ENCODE assay signal across 9 mouse cellular contexts in the genomic region with DNA sequence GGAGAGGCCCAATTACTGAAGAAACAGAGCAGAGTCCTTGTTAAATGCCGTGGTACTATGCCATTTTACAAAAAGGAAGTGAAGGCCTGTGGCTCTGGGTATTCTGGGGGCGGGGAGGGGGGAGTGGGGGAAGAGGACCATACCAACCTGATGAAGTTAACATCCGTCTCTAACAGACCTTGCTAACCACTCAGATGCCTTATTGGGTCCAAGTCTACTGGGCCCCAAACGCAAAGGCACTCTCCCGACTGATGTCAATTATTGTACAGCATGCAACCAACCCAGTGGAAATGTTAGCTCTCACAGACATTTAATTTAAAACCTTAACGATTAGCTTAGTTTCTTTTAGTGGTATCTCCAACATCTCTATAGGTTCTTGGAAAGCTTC. TPM values are rescaled to one million over a fixed set of nuclear protein-coding genes. Genes with fewer than 3 reads are reported as not detected.
DNase-seq lines count a peak whose midpoint lies in the region; ATAC-seq and TF ChIP-seq lines count a peak whose summit lies in the region.
"Had no signal": no experiment of that assay in that cellular context is flagged by ENCODE, and none has a peak within 500 bp of the region (broad histone marks: within the 10 kb centered on the region; RNA-seq: fewer than 3 reads in every experiment).

No protein-coding gene starts in this region.

- DNase-seq in kidney, postnatal 0 days (ENCODE audit: low spot score): no peak
- DNase-seq in kidney, postnatal 14 days: no peak
- DNase-seq in embryonic facial prominence, embryonic 14.5 days (ENCODE audit: low spot score): no peak
- no peak for DNase-seq in intestine, embryonic 14.5 days (ENCODE audit: low spot score)
- DNase-seq in ovary, postnatal 14 days (ENCODE audit: low spot score): no peak
- DNase-seq in layer of hippocampus, adult 9-11 months: no peak
- no peak for DNase-seq in cerebellum, adult 11 months

- H3K27me3 ChIP-seq in kidney, postnatal 0 days (ENCODE audit: insufficient read depth, low read length): no peaks in the 10 kb centered on the region
- H3K27me3 ChIP-seq in embryonic facial prominence, embryonic 14.5 days (replicated peaks; ENCODE audit: control insufficient read depth, insufficient read depth, low read length): no peaks in the 10 kb centered on the region
- H3K27me3 ChIP-seq in intestine, embryonic 14.5 days (replicated peaks; ENCODE audit: control insufficient read depth, insufficient read depth, low read length): 0 out of 2 replicates have a peak, but pooled peaks cover 4% of the 10 kb centered on the region
- H3K27me3 ChIP-seq in neural tube, embryonic 13.5 days: peaks cover 10% of the 10 kb centered on the region

- H3K4me3 ChIP-seq in kidney, postnatal 0 days (replicated peaks; ENCODE audit: low read depth, low read length): peak overlapping the region; percentile 72
- H3K4me3 ChIP-seq in embryonic facial prominence, embryonic 14.5 days (ENCODE audit: low read depth, low read length): peak overlapping the region; percentile 95; the same call in 1 of the 2 replicates
- peak overlapping the region; percentile 92; the same call in 1 of the 2 replicates for H3K4me3 ChIP-seq in intestine, embryonic 14.5 days (ENCODE audit: low read depth, low read length)
- H3K4me3 ChIP-seq in neural tube, embryonic 13.5 days: peak overlapping the region; percentile 77
- H3K4me3 ChIP-seq: myocyte had no signal

- peak; percentile 27 for ATAC-seq in kidney, postnatal 0 days (replicated peaks; ENCODE audit: low FRiP score, low read depth)
- ATAC-seq in embryonic facial prominence, embryonic 14.5 days (ENCODE audit: low read depth): no peak
- ATAC-seq in intestine, embryonic 14.5 days (replicated peaks; ENCODE audit: low FRiP score, low TSS enrichment, low read depth): peak; percentile 24; the same call in 1 of the 2 replicates
- ATAC-seq in neural tube, embryonic 13.5 days (ENCODE audit: low read depth): peak; percentile 58

- peaks cover 4% of the 10 kb centered on the region; the same call in 1 of the 2 replicates for H3K4me1 ChIP-seq in kidney, postnatal 0 days (replicated peaks; ENCODE audit: insufficient read depth, low read length)
- peaks cover 18% of the 10 kb centered on the region for H3K4me1 ChIP-seq in embryonic facial prominence, embryonic 14.5 days (ENCODE audit: control insufficient read depth, insufficient read depth, low read length)
- H3K4me1 ChIP-seq in intestine, embryonic 14.5 days (replicated peaks; ENCODE audit: control insufficient read depth, insufficient read depth, low read length): peaks cover 4% of the 10 kb centered on the region; the same call in 1 of the 2 replicates
- H3K4me1 ChIP-seq in neural tube, embryonic 13.5 days (replicated peaks): peaks cover 31% of the 10 kb centered on the region

- H3K9ac ChIP-seq in kidney, postnatal 0 days (ENCODE audit: low read depth, low read length): no peak overlapping the region; the same call in 1 of the 2 replicates
- H3K9ac ChIP-seq in embryonic facial prominence, embryonic 14.5 days (ENCODE audit: low read depth, low read length): no peak overlapping the region
- no peak overlapping the region for H3K9ac ChIP-seq in intestine, embryonic 14.5 days (ENCODE audit: low read length)
- peak overlapping the region; percentile 99 for H3K9ac ChIP-seq in neural tube, embryonic 13.5 days

- H3K27ac ChIP-seq in kidney, postnatal 0 days: no peak overlapping the region
- no peak overlapping the region for H3K27ac ChIP-seq in embryonic facial prominence, embryonic 14.5 days (replicated peaks; ENCODE audit: low read depth, low read length)
- no peak overlapping the region for H3K27ac ChIP-seq in intestine, embryonic 14.5 days (ENCODE audit: low read depth)
- peak overlapping the region; percentile 97 for H3K27ac ChIP-seq in neural tube, embryonic 13.5 days (replicated peaks)

- H3K9me3 ChIP-seq in kidney, postnatal 0 days (replicated peaks; ENCODE audit: low read length): no peaks in the 10 kb centered on the region
- no peaks in the 10 kb centered on the region for H3K9me3 ChIP-seq in embryonic facial prominence, embryonic 14.5 days (ENCODE audit: control insufficient read depth, low read length)
- no peaks in the 10 kb centered on the region for H3K9me3 ChIP-seq in intestine, embryonic 14.5 days (ENCODE audit: control insufficient read depth, low read length)
- H3K9me3 ChIP-seq in neural tube, embryonic 13.5 days: no peaks in the 10 kb centered on the region

- H3K36me3 ChIP-seq in kidney, postnatal 0 days (ENCODE audit: insufficient read depth, low read length): no peaks in the 10 kb centered on the region
- H3K36me3 ChIP-seq in embryonic facial prominence, embryonic 14.5 days (ENCODE audit: control insufficient read depth, insufficient read depth, low read length): no peaks in the 10 kb centered on the region
- no peaks in the 10 kb centered on the region for H3K36me3 ChIP-seq in intestine, embryonic 14.5 days (ENCODE audit: control insufficient read depth, insufficient read depth, low read length)
- no peaks in the 10 kb centered on the region for H3K36me3 ChIP-seq in neural tube, embryonic 13.5 days

- H3K4me2 ChIP-seq in kidney, postnatal 0 days (ENCODE audit: low read length): peak overlapping the region; percentile 72
- H3K4me2 ChIP-seq in embryonic facial prominence, embryonic 14.5 days (ENCODE audit: low read depth, low read length): peak overlapping the region; percentile 81; the same call in 1 of the 2 replicates
- peak overlapping the region; percentile 60 for H3K4me2 ChIP-seq in intestine, embryonic 14.5 days (ENCODE audit: low read length)
- H3K4me2 ChIP-seq in neural tube, embryonic 13.5 days: peak overlapping the region; percentile 79

- no peak for TF ChIP-seq CTCF in kidney, postnatal 0 days (IDR thresholded peaks at IDR 0.05; ENCODE audit: low read depth)

- WGBS in kidney, postnatal 0 days: 50% methylated on average over 6 of the region's 6 CpGs
- WGBS in embryonic facial prominence, embryonic 14.5 days: 55% methylated on average over 6 of the region's 6 CpGs
- WGBS in intestine, embryonic 14.5 days: 56% methylated on average over 6 of the region's 6 CpGs
- 61% methylated on average over 6 of the region's 6 CpGs for WGBS in neural tube, embryonic 13.5 days

RNA-seq across cellular contexts. Expression of gene Rnf130, which starts 0.7 kb away (rescaled TPM):
- 104 TPM in 2 replicates for polyA plus RNA-seq in kidney, postnatal 0 days (2015; fragmentation: Nextera tagmentation; extraction: Ambion mirVana)
- polyA plus RNA-seq in embryonic facial prominence, embryonic 14.5 days (2014; fragmentation: Nextera tagmentation; extraction: Ambion mirVana): 75.5 and 80.3 TPM in 2 replicates
- polyA plus RNA-seq in intestine, embryonic 14.5 days (2014; fragmentation: Nextera tagmentation; extraction: Ambion mirVana): 44.5 and 50.0 TPM in 2 replicates
- 59.2 and 64.2 TPM in 2 replicates for polyA plus RNA-seq in neural tube, embryonic 13.5 days (2015; fragmentation: Nextera tagmentation; extraction: Ambion mirVana)
- polyA plus RNA-seq: myocyte had no signal
